Mouse (Mus musculus) limb, embryonic 11.5 days (tissue): ENCODE data around the gene Zfp62. TPM values are rescaled to one million over a fixed set of nuclear protein-coding genes. Genes with fewer than 3 reads are reported as not detected.
"Not testable (repeated sequence)": the region's sequence is repeated elsewhere in the genome, so short reads cannot be mapped to it uniquely, and the experiment has no call there.

Source experiments
- ATAC-seq: fragments of 200-750 bp; cut with Nextera tagmentation; 2 replicates; pipeline ENCODE4 v1.8.0; 2017; ENCODE audit warnings: low read depth; ENCODE audit not compliant: insufficient number of reproducible peaks, low FRiP score, low TSS enrichment
- DNase-seq: peaks from one replicate; pipeline ENCODE4 v3.0.0-alpha.2; 2015; ENCODE audit warnings: low spot score
- H3K27ac ChIP-seq: fragments of 300-500 bp; sonication (generic); replicated peaks from 2 replicates; pipeline ENCODE4 v1.5.1; 2014; ENCODE audit warnings: low read depth, mild to moderate bottlenecking, low read length
- H3K27me3 ChIP-seq: fragments of 300-500 bp; sonication (generic); 2 replicates; pipeline ENCODE4 v1.6.1; 2014; ENCODE audit warnings: mild to moderate bottlenecking, low read length, mixed read lengths; ENCODE audit not compliant: control insufficient read depth, insufficient read depth
- H3K36me3 ChIP-seq: fragments of 300-500 bp; sonication (generic); 2 replicates; pipeline ENCODE4 v1.6.1; 2014; ENCODE audit warnings: mild to moderate bottlenecking, low read length, moderate library complexity, mixed read lengths; ENCODE audit not compliant: control insufficient read depth, insufficient read depth
- H3K4me1 ChIP-seq: fragments of 300-500 bp; sonication (generic); 2 replicates; pipeline ENCODE4 v1.6.1; 2014; ENCODE audit warnings: low read length, mixed read lengths; ENCODE audit not compliant: control insufficient read depth, insufficient read depth
- H3K4me2 ChIP-seq: fragments of 300-500 bp; sonication (generic); 2 replicates; pipeline ENCODE4 v1.6.1; 2014; ENCODE audit warnings: low read depth, mild to moderate bottlenecking, moderate library complexity; ENCODE audit not compliant: severe bottlenecking
- H3K4me3 ChIP-seq: fragments of 300-500 bp; sonication (generic); 2 replicates; pipeline ENCODE4 v1.5.1; 2014; ENCODE audit warnings: low read depth, low read length
- H3K9ac ChIP-seq: fragments of 300-500 bp; sonication (generic); 2 replicates; pipeline ENCODE4 v1.6.1; 2014; ENCODE audit warnings: mild to moderate bottlenecking, low read length
- H3K9me3 ChIP-seq: fragments of 300-500 bp; sonication (generic); 2 replicates; pipeline ENCODE4 v1.6.1; 2016; ENCODE audit warnings: low read length; ENCODE audit not compliant: control insufficient read depth
- WGBS: fragments of 180-500 bp; shearing (Covaris S2); extraction: QIAGEN DNeasy Blood & Tissue Kit; methylation state at CpG from one replicate; pipeline ENCODE4 v1.1.7; 2014; 5-methylcytosine and 5-hydroxymethylcytosine counted together
- polyA plus RNA-seq: library from polyadenylated mRNA; unstranded; fragments of >200 nt; fragmentation: Nextera tagmentation; extraction: Ambion mirVana; gene quantifications from 2 replicates; pipeline ENCODE4 v1.2.1, GENCODE M21; 2014

The Zfp62 gene
- 54.1 and 58.0 TPM in 2 replicates for polyA plus RNA-seq

- ATAC-seq = peak; percentile 91
- peak within 1 kb of the TSS; percentile 97 for H3K27ac ChIP-seq
- WGBS = under 1% methylated on average over 46 of the region's 47 CpGs
- peak; percentile 97 for DNase-seq
- peak within 1 kb of the TSS; percentile 72 for H3K4me2 ChIP-seq
- no peaks in the 10 kb centered on the region for H3K9me3 ChIP-seq
- H3K4me3 ChIP-seq = peak within 1 kb of the TSS; percentile 76
- H3K4me1 ChIP-seq = peaks cover 6% of the 10 kb centered on the region; the same call in 1 of the 2 replicates
- H3K27me3 ChIP-seq = no peaks in the 10 kb centered on the region
- H3K36me3 ChIP-seq = no peaks in the 10 kb centered on the region
- H3K9ac ChIP-seq = peak within 1 kb of the TSS; percentile 98
Measured at GRCm38 (mm10) chr11:49203129-49203768, at the start of gene Zfp62. Gene Zfp62, plus strand, starts transcription at chr11:49203292.

- DNase-seq (no peak), ATAC-seq (no peak)
- Histone ChIP-seq H3K9ac (no peak within 1 kb of the TSS), H3K4me2 (no peak within 1 kb of the TSS), H3K9me3 (no peaks in the 10 kb centered on the region), H3K27me3 (no peaks in the 10 kb centered on the region), H3K4me3 (no peak within 1 kb of the TSS), H3K36me3 (no peaks in the 10 kb centered on the region), H3K4me1 (no peaks in the 10 kb centered on the region), H3K27ac (no peak within 1 kb of the TSS)
- 94% methylated on average over 1 of the region's 1 CpGs for WGBS
Measured at GRCm38 (mm10) chr11:49154077-49154476, 49.0 kb upstream of the Zfp62 start, which contains the start of gene Olfr1394. Gene Olfr1394, plus strand, starts transcription at chr11:49154377.

GRCm38 (mm10) chr11:49156821-49157814 is 46.0 kb upstream of the Zfp62 start:
- no peaks in the 10 kb centered on the region for H3K9me3 ChIP-seq
- DNase-seq (no peak), ATAC-seq (no peak)
- no peaks in the 10 kb centered on the region for H3K4me1 ChIP-seq
- no peaks in the 10 kb centered on the region for H3K27me3 ChIP-seq
- no peak overlapping the region for H3K4me2 ChIP-seq
- 89% methylated on average over 2 of the region's 2 CpGs for WGBS
- no peak overlapping the region for H3K27ac ChIP-seq
- no peak overlapping the region for H3K9ac ChIP-seq
- H3K4me3 ChIP-seq = no peak overlapping the region
- no peaks in the 10 kb centered on the region for H3K36me3 ChIP-seq

GRCm38 (mm10) chr11:49168839-49169611 is 34.1 kb upstream of the Zfp62 start:
- 5% methylated on average over 50 of the region's 50 CpGs for WGBS
- ATAC-seq (0 out of 2 replicates have a peak, but pooled peaks have one; percentile 17), DNase-seq (peak; percentile 60)
- Histone ChIP-seq H3K27ac (no peak overlapping the region), H3K27me3 (peaks cover 11% of the 10 kb centered on the region), H3K36me3 (no peaks in the 10 kb centered on the region), H3K9ac (peak overlapping the region; percentile 49; the same call in 1 of the 2 replicates), H3K4me1 (peaks cover 5% of the 10 kb centered on the region; the same call in 1 of the 2 replicates), H3K9me3 (no peaks in the 10 kb centered on the region), H3K4me3 (peak overlapping the region; percentile 17; the same call in 1 of the 2 replicates), H3K4me2 (peak overlapping the region; percentile 60)

- H3K9ac ChIP-seq = no peak overlapping the region
- no peaks in the 10 kb centered on the region for H3K9me3 ChIP-seq
- DNase-seq (no peak), ATAC-seq (no peak)
- peaks cover 5% of the 10 kb centered on the region; the same call in 1 of the 2 replicates for H3K4me1 ChIP-seq
- H3K27ac ChIP-seq = no peak overlapping the region
- 95% methylated on average over 4 of the region's 4 CpGs for WGBS
- H3K27me3 ChIP-seq = peaks cover 11% of the 10 kb centered on the region
- no peak overlapping the region for H3K4me2 ChIP-seq
- no peaks in the 10 kb centered on the region for H3K36me3 ChIP-seq
- no peak overlapping the region for H3K4me3 ChIP-seq
Measured at GRCm38 (mm10) chr11:49170576-49170975, 32.5 kb upstream of the Zfp62 start.

- Histone ChIP-seq H3K27ac (no peak overlapping the region), H3K36me3 (no peaks in the 10 kb centered on the region), H3K4me2 (no peak overlapping the region), H3K27me3 (no peaks in the 10 kb centered on the region), H3K4me3 (no peak overlapping the region), H3K9me3 (no peaks in the 10 kb centered on the region), H3K9ac (no peak overlapping the region), H3K4me1 (no peaks in the 10 kb centered on the region)
- DNase-seq = no peak
- 89% methylated on average over 8 of the region's 8 CpGs for WGBS
- ATAC-seq = no peak
Measured at GRCm38 (mm10) chr11:49175345-49175744, 27.7 kb upstream of the Zfp62 start.

GRCm38 (mm10) chr11:49176047-49176779 is 26.9 kb upstream of the Zfp62 start:
- not testable (repeated sequence) for H3K4me2 ChIP-seq, H3K4me3 ChIP-seq, H3K9ac ChIP-seq, H3K27me3 ChIP-seq, ATAC-seq, H3K9me3 ChIP-seq, DNase-seq, H3K4me1 ChIP-seq, H3K36me3 ChIP-seq, H3K27ac ChIP-seq
- 75% methylated on average over 4 of the region's 4 CpGs for WGBS
